Mouse (Mus musculus): Measurements from ENCODE around the gene Vmn2r84.
"Not testable (repeated sequence)": the region's sequence is repeated elsewhere in the genome, so short reads cannot be mapped to it uniquely, and the experiment has no call there.

DNA sequence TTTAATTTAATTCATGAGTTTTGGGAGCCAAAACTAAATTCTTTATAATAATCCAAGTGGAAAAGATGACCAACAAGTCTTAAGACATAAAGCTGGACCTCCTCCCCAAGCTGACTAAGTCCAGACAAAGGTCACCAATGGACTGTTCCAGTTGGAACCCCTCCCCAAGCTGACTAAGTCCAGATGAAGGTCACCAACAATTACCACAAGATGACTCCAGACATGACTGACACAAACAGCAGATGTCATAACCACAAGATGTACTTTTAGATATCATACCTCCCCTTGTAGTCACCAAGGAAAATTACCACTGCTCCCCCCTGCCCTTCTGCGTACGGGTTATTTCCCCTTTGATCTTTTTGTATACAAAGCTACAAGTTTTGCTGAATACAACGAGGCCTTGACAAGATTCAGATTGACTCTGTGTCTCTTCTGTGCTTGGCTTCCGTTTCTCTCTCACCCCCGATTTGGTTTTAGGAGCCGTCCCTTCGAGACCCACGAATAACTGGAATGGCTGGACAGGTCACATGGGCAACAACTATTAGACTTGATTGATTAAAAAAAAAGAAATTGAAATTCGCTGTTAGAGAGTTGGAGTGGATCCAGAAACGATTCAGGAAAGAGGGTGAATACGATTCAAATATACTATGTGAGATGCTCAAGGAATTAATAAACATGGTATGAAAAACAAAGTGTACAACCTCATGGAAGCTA is 40.2 kb upstream of the Vmn2r84 start:
- TF ChIP-seq POLR2A (IDR thresholded peaks at IDR 0.05; ENCODE audit: control insufficient read depth, low read depth, low read length); CTCF (IDR thresholded peaks at IDR 0.05; ENCODE audit: control insufficient read depth, insufficient read depth, insufficient replicate concordance, low read depth, low read length): not testable (repeated sequence)

Data from testis, adult 2 months (tissue).